Mouse (Mus musculus) embryonic fibroblast, embryonic 13.5 days (primary cell): ENCODE measurements at regions not wholly inside any gene's neighbourhood (a gene's known extent, or its start where the extent isn't known, plus 50 kb on each side); places are given as distances from the start of the nearest gene placed in this dataset.
"Not testable (repeated sequence)": the region's sequence is repeated elsewhere in the genome, so short reads cannot be mapped to it uniquely, and the experiment has no call there.

Experiments used
- H3K27ac ChIP-seq: 2 replicates; pipeline ENCODE4 v1.5.1; 2012; ENCODE audit warnings: low read length, control low read depth, inconsistent platforms; ENCODE audit not compliant: insufficient read depth
- H3K4me1 ChIP-seq: 2 replicates; pipeline ENCODE4 v1.6.1; 2011; ENCODE audit warnings: low read length; ENCODE audit not compliant: control insufficient read depth, insufficient read depth
- H3K4me3 ChIP-seq: 2 replicates; pipeline ENCODE4 v1.5.1; 2011; ENCODE audit warnings: mild to moderate bottlenecking, control low read depth, low read length; ENCODE audit not compliant: insufficient read depth
- CTCF ChIP-seq: IDR thresholded peaks from 2 replicates; pipeline ENCODE4 v1.5.1; 2011; ENCODE audit warnings: mild to moderate bottlenecking, control low read depth, low read length, moderate library complexity, borderline replicate concordance; ENCODE audit not compliant: insufficient read depth
- POLR2A ChIP-seq: IDR thresholded peaks from 2 replicates; pipeline ENCODE4 v1.6.1; 2011; ENCODE audit warnings: low read depth, mild to moderate bottlenecking, control low read depth, low read length, moderate library complexity

GRCm38 (mm10) chr15:38422741-38423140, 997.4 kb downstream of the 4930447A16Rik start:
- no peak overlapping the region for H3K27ac ChIP-seq
- H3K4me1 ChIP-seq = peaks cover 6% of the 10 kb centered on the region; the same call in 1 of the 2 replicates
- no peak for TF ChIP-seq CTCF
- no peak for TF ChIP-seq POLR2A
- no peak overlapping the region for H3K4me3 ChIP-seq

DNA sequence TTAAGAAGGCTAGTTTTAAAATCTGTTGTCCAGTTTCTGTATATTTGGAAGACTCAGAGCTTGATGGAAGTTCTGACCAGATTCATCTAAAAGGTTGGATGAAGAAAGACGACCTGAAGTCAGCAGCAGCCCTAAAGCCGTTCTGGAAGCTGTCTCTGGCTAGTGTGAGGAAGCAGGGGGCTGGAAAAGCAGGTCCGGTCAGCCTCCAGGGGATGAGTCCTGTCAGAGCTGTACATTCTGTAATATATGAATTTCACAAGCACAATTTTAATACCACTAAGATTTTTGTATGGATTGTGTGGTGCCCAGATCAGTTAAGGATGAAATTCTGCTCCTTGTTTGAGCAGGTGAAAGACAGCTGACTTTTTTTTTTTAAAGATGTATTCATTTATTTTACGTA, 1000.2 kb downstream of the 4930447A16Rik start:
- Histone ChIP-seq H3K4me3 (no peak overlapping the region), H3K4me1 (no peaks in the 10 kb centered on the region), H3K27ac (no peak overlapping the region)
- no peak for TF ChIP-seq CTCF
- no peak for TF ChIP-seq POLR2A

- Histone ChIP-seq H3K4me3 (no peak overlapping the region), H3K4me1 (no peaks in the 10 kb centered on the region), H3K27ac (no peak overlapping the region)
- TF ChIP-seq CTCF = no peak
- TF ChIP-seq POLR2A = no peak
Measured at GRCm38 (mm10) chr15:38427966-38428365, 1002.6 kb downstream of the 4930447A16Rik start.

- Histone ChIP-seq H3K4me1 (no peaks in the 10 kb centered on the region), H3K4me3 (no peak overlapping the region), H3K27ac (no peak overlapping the region)
- TF ChIP-seq CTCF (no peak), POLR2A (no peak)
Measured at GRCm38 (mm10) chr15:38431668-38432067, 1006.3 kb downstream of the 4930447A16Rik start.

DNA sequence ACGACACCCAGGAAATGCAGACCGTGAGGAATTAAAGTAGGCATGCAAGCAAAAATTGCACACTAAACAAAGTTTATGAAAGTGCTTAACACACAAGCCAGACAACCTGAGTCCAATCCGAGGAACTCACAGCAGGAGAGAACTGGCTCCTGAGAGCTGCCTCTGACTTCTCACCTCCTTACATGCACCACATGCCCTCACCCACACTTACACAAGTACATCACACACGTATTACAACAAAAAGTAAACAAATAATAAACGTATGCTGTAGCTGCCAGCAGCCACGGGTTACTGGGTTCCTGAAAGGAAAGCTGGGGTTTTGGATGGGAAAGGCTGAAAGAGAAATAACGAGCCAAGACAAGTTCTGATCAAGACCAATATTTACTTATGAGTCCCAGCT, 1008.0 kb downstream of the 4930447A16Rik start:
- Histone ChIP-seq H3K4me1 (no peaks in the 10 kb centered on the region), H3K4me3 (no peak overlapping the region), H3K27ac (no peak overlapping the region)
- TF ChIP-seq CTCF = no peak
- TF ChIP-seq POLR2A = no peak

DNA sequence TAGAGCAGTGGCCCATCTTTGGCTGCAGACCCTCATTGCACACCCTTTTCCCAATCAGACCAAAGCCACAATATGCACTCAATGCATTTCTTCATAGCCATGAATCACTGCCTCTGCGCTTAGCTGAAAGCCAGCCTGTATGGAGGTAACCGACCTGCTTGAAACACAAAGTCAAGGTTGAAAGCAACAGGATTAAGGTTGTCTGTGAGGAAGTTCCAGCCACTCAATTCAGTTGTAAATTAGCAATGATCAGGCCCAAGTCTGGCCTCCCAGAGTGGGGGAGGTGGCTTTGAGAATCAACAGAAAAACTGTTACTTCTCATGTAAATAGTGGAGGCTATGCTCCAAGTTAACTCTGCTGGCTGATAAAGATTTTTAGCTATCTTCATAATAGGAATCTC, 1008.9 kb downstream of the 4930447A16Rik start:
- H3K4me1 ChIP-seq = not testable (repeated sequence)

More for the DNA sequence above, 1008.9 kb downstream of the 4930447A16Rik start:
- not testable (repeated sequence) for H3K27ac ChIP-seq, H3K4me3 ChIP-seq
